Mouse (Mus musculus) hindbrain, embryonic 14.5 days (tissue): ENCODE data around the gene Nrap. TPM values are rescaled to one million over a fixed set of nuclear protein-coding genes. Genes with fewer than 3 reads are reported as not detected.

Experiments used
- ATAC-seq: fragments of 200-750 bp; cut with Nextera tagmentation; 2 replicates; pipeline ENCODE4 v1.8.0; 2017; ENCODE audit warnings: moderate number of reproducible peaks, mild to moderate bottlenecking, moderate TSS enrichment, moderate library complexity; ENCODE audit not compliant: low FRiP score
- DNase-seq: peaks from one replicate; pipeline ENCODE4 v3.0.0-alpha.2; 2015; ENCODE audit warnings: low spot score
- H3K27ac ChIP-seq: fragments of 300-500 bp; sonication (generic); 2 replicates; pipeline ENCODE4 v1.5.1; 2014; ENCODE audit warnings: mild to moderate bottlenecking, moderate library complexity
- H3K27me3 ChIP-seq: fragments of 300-500 bp; sonication (generic); 2 replicates; pipeline ENCODE4 v1.6.1; 2014; ENCODE audit warnings: mild to moderate bottlenecking, low read length, mixed read lengths; ENCODE audit not compliant: control insufficient read depth, insufficient read depth
- H3K36me3 ChIP-seq: fragments of 300-500 bp; sonication (generic); replicated peaks from 2 replicates; pipeline ENCODE4 v1.6.1; 2014; ENCODE audit not compliant: control insufficient read depth, insufficient read depth
- H3K4me1 ChIP-seq: fragments of 300-500 bp; sonication (generic); replicated peaks from 2 replicates; pipeline ENCODE4 v1.6.1; 2014; ENCODE audit warnings: antibody characterized with exemption, low read length, mixed read lengths; ENCODE audit not compliant: control insufficient read depth, insufficient read depth
- H3K4me2 ChIP-seq: fragments of 300-500 bp; sonication (generic); replicated peaks from 2 replicates; pipeline ENCODE4 v1.6.1; 2014; ENCODE audit warnings: mild to moderate bottlenecking, moderate library complexity
- H3K4me3 ChIP-seq: fragments of 300-500 bp; sonication (generic); replicated peaks from 2 replicates; pipeline ENCODE4 v1.5.1; 2014; ENCODE audit warnings: mild to moderate bottlenecking, low read length
- H3K9ac ChIP-seq: fragments of 300-500 bp; sonication (generic); 2 replicates; pipeline ENCODE4 v1.6.1; 2014
- H3K9me3 ChIP-seq: fragments of 300-500 bp; sonication (generic); 2 replicates; pipeline ENCODE4 v1.6.1; 2016; ENCODE audit warnings: low read length; ENCODE audit not compliant: control insufficient read depth
- WGBS: fragments of 180-500 bp; shearing (Covaris S2); extraction: QIAGEN DNeasy Blood & Tissue Kit; methylation state at CpG from one replicate; pipeline ENCODE4 v1.1.7; 2014; 5-methylcytosine and 5-hydroxymethylcytosine counted together
- polyA plus RNA-seq: library from polyadenylated mRNA; unstranded; fragments of >200 nt; fragmentation: Nextera tagmentation; extraction: Ambion mirVana; gene quantifications from 2 replicates; pipeline ENCODE4 v1.2.1, GENCODE M21; 2014

Gene Nrap
- polyA plus RNA-seq, 1 experiment from 2014 or later, result 0.24 TPM

GRCm38 (mm10) chr19:56316531-56316930, 73.3 kb downstream of the Nrap start:
- no peak overlapping the region for H3K4me3 ChIP-seq
- no peak overlapping the region for H3K4me2 ChIP-seq
- no peaks in the 10 kb centered on the region for H3K36me3 ChIP-seq
- H3K4me1 ChIP-seq, result peaks cover 16% of the 10 kb centered on the region
- no peaks in the 10 kb centered on the region for H3K9me3 ChIP-seq
- no peaks in the 10 kb centered on the region for H3K27me3 ChIP-seq
- 84% methylated on average over 3 of the region's 3 CpGs for whole genome bisulfite sequencing
- ATAC-seq (no peak), DNase-seq (no peak)
- no peak overlapping the region for H3K27ac ChIP-seq
- no peak overlapping the region for H3K9ac ChIP-seq

DNA sequence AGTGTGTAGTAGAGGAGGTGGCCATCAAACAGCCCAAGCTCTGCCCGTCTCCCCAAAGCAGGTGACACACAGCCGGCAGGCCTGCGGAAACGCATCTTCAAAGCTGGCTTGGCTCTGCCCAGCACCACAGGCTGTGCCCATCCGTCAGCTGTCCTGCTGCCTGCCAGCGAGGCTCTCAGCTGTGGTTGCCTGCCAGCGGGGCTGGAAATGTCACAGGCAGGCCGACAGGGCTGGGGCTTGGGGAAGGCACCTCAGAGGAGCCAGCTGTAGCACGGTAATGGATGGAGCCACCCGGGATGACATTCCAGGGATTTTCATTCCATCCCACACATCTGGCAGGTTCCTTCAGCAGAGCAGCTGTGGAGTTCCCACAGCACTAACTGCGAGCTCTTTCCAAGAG, 89.0 kb downstream of the Nrap start:
- ATAC-seq (peak; percentile 60; the same call in 1 of the 2 replicates), DNase-seq (peak; percentile 42)
- H3K27me3 ChIP-seq, result no peaks in the 10 kb centered on the region
- H3K4me1 ChIP-seq, result no peaks in the 10 kb centered on the region
- H3K4me2 ChIP-seq, result no peak overlapping the region
- no peaks in the 10 kb centered on the region for H3K36me3 ChIP-seq
- WGBS, result 61% methylated on average over 11 of the region's 11 CpGs
- no peak overlapping the region for H3K9ac ChIP-seq
- no peak overlapping the region for H3K4me3 ChIP-seq
- H3K27ac ChIP-seq, result no peak overlapping the region
- H3K9me3 ChIP-seq, result no peaks in the 10 kb centered on the region

DNA sequence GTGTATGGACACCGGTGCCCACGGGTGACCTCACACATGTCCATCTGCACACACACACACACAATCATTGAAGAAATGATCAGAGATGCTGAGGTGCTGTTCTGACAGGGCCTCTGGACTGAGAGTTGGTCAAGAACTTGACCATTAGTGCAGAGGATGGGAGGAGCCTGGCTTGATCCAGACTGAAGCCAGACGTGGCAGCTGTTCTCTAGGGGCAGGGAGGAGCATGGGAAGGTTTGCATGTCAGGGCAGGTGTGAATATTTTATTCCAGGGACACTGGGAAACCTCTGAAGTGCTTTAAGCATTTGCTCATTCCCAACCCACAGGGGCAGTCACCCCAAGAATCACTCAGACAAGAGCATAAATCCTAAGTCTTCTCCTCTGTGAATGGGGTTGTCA, 92.6 kb downstream of the Nrap start:
- H3K4me2 ChIP-seq, result no peak overlapping the region
- no peaks in the 10 kb centered on the region for H3K9me3 ChIP-seq
- no peak overlapping the region for H3K27ac ChIP-seq
- ATAC-seq (no peak), DNase-seq (no peak)
- H3K9ac ChIP-seq, result no peak overlapping the region
- 63% methylated on average over 3 of the region's 3 CpGs for WGBS
- H3K4me1 ChIP-seq, result peaks cover 5% of the 10 kb centered on the region; the same call in 1 of the 2 replicates
- H3K36me3 ChIP-seq, result no peaks in the 10 kb centered on the region
- no peaks in the 10 kb centered on the region for H3K27me3 ChIP-seq
- H3K4me3 ChIP-seq, result no peak overlapping the region

DNA sequence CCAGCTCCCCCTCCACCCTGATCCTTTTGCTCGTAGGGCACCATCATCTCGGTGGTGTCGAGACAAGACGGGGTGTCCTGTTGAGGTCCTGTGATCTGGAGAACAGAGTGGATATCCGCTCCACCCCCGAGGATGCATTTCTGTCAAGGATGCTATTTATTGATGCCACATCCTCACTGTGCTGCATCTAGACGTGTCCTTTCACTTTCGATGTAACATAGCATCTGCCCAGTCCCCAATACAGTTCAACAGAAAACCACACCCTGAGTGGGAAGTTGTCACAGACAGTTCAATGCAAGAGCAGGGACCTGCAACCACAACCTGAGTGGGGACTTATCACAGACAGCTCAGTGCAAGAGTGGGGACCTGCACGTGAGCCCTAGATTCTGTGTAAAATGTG, 93.2 kb downstream of the Nrap start:
- DNase-seq, result no peak
- no peaks in the 10 kb centered on the region for H3K27me3 ChIP-seq
- no peak for ATAC-seq
- no peaks in the 10 kb centered on the region for H3K36me3 ChIP-seq
- H3K9me3 ChIP-seq, result no peaks in the 10 kb centered on the region
- no peak overlapping the region for H3K4me2 ChIP-seq
- peaks cover 5% of the 10 kb centered on the region; the same call in 1 of the 2 replicates for H3K4me1 ChIP-seq
- no peak overlapping the region for H3K9ac ChIP-seq
- H3K4me3 ChIP-seq, result no peak overlapping the region
- 80% methylated on average over 9 of the region's 9 CpGs for WGBS
- no peak overlapping the region for H3K27ac ChIP-seq

GRCm38 (mm10) chr19:56294654-56295399, 95.0 kb downstream of the Nrap start:
- no peak overlapping the region for H3K27ac ChIP-seq

DNA sequence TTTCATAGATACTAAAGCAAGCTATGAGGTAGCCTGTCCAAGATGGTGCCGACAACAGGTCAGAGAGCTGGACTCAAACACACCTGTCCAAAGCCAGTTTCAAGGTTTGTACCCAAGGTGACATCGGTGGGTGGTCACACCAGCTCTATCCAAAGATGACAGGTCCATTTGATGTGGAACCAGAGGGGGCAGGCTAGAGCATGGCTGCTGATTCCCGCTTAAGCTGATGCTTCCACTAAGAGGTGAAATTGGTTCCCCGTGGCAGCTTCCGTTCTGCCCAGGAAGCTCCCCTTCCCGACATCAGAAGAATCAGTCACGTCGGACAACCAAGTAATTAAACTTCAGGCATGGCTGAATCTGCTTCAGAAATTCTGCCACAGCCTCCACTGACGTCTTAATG, 97.5 kb downstream of the Nrap start:
- H3K27me3 ChIP-seq, result no peaks in the 10 kb centered on the region
- no peak overlapping the region for H3K4me2 ChIP-seq
- H3K36me3 ChIP-seq, result no peaks in the 10 kb centered on the region
- WGBS, result 56% methylated on average over 9 of the region's 9 CpGs
- DNase-seq (no peak), ATAC-seq (no peak)
- H3K9me3 ChIP-seq, result no peaks in the 10 kb centered on the region
- no peak overlapping the region for H3K27ac ChIP-seq
- H3K9ac ChIP-seq, result no peak overlapping the region
- peaks cover 8% of the 10 kb centered on the region; the same call in 1 of the 2 replicates for H3K4me1 ChIP-seq
- H3K4me3 ChIP-seq, result no peak overlapping the region

More at GRCm38 (mm10) chr19:56294654-56295399, 95.0 kb downstream of the Nrap start:
- Histone ChIP-seq H3K4me2 (no peak overlapping the region), H3K36me3 (no peaks in the 10 kb centered on the region), H3K9me3 (no peaks in the 10 kb centered on the region), H3K27me3 (no peaks in the 10 kb centered on the region), H3K9ac (no peak overlapping the region), H3K4me3 (no peak overlapping the region), H3K4me1 (peaks cover 8% of the 10 kb centered on the region; the same call in 1 of the 2 replicates)
- ATAC-seq, result peak; percentile 73; the same call in 1 of the 2 replicates
- WGBS, result 24% methylated on average over 7 of the region's 7 CpGs
- peak; percentile 85 for DNase-seq

DNA sequence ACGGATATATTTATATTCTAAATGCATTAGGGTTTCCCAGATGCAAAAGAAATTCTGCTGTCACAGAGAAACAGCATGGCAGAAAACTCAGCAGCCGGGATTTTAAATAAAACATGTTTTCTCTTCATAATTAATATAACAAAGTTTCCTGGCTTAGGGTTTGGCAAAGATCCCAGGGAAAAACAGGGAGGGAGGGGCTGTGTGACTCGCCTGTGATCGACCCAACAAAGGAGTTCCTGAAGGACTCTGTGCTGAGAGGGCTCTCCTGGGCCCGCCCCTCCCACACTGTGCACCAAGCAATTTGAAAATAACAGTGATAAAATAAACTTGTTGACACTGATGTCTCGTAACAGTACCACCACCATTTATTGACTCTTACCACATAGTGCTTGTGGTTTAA, 97.9 kb downstream of the Nrap start:
- no peak overlapping the region for H3K27ac ChIP-seq
- no peaks in the 10 kb centered on the region for H3K27me3 ChIP-seq
- H3K4me3 ChIP-seq, result no peak overlapping the region
- 52% methylated on average over 6 of the region's 6 CpGs for WGBS
- peaks cover 8% of the 10 kb centered on the region; the same call in 1 of the 2 replicates for H3K4me1 ChIP-seq
- no peak overlapping the region for H3K9ac ChIP-seq
- ATAC-seq, result no peak
- peak; percentile 39 for DNase-seq
- no peak overlapping the region for H3K4me2 ChIP-seq
- H3K9me3 ChIP-seq, result no peaks in the 10 kb centered on the region
- H3K36me3 ChIP-seq, result no peaks in the 10 kb centered on the region

- H3K4me3 ChIP-seq, result no peak overlapping the region
- no peak for ATAC-seq
- 92% methylated on average over 8 of the region's 8 CpGs for WGBS
- no peaks in the 10 kb centered on the region for H3K9me3 ChIP-seq
- no peak overlapping the region for H3K4me2 ChIP-seq
- no peaks in the 10 kb centered on the region for H3K27me3 ChIP-seq
- H3K9ac ChIP-seq, result no peak overlapping the region
- DNase-seq, result no peak
- H3K36me3 ChIP-seq, result no peaks in the 10 kb centered on the region
- no peak overlapping the region for H3K27ac ChIP-seq
- peaks cover 4% of the 10 kb centered on the region; the same call in 1 of the 2 replicates for H3K4me1 ChIP-seq
Observed at GRCm38 (mm10) chr19:56289642-56290041, 100.2 kb downstream of the Nrap start.

DNA sequence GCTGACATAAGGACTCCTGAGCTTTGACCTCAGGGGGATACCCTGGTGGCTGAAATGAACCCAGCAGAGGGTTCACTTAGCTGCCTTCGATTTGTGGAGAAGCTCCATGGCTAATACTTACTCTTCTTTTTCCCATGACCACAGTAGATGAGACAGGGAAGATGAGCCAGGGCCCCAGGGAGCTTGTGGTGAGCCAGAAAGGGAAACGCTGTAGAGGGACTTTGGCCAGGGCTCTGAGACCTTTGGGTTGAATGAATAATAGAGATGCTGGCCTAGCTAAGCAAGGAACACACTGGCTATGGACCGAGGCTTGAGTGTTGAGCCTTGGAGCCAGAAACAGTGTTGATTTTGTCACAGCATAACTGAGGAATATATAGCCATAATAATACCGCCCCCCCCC, 101.4 kb downstream of the Nrap start:
- no peak overlapping the region for H3K4me3 ChIP-seq
- no peak for ATAC-seq
- H3K27ac ChIP-seq, result no peak overlapping the region
- no peaks in the 10 kb centered on the region for H3K36me3 ChIP-seq
- no peak for DNase-seq
- H3K27me3 ChIP-seq, result no peaks in the 10 kb centered on the region
- 84% methylated on average over 4 of the region's 4 CpGs for WGBS
- H3K9ac ChIP-seq, result no peak overlapping the region
- no peak overlapping the region for H3K4me2 ChIP-seq
- no peaks in the 10 kb centered on the region for H3K9me3 ChIP-seq
- peaks cover 3% of the 10 kb centered on the region; the same call in 1 of the 2 replicates for H3K4me1 ChIP-seq
